Mouse (Mus musculus) E14TG2a.4 (cell line): ENCODE results near the gene Sirt5.

ENCODE experiments used
- CTCF ChIP-seq: conservative IDR thresholded peaks from 2 replicates; pipeline ENCODE4 v1.5.1; 2014; ENCODE audit warnings: low read length
- NANOG ChIP-seq: IDR thresholded peaks from 2 replicates; pipeline ENCODE4 v1.6.1; 2014; ENCODE audit warnings: borderline replicate concordance, low read length, mixed read lengths
- POU5F1 ChIP-seq: IDR thresholded peaks from 2 replicates; pipeline ENCODE4 v1.6.1; 2014; ENCODE audit warnings: low read length, borderline replicate concordance

- TF ChIP-seq CTCF (no peak), POU5F1 (no peak), NANOG (no peak)
Measured at GRCm38 (mm10) chr13:43338632-43339031, 26.7 kb upstream of the Sirt5 start.
